Mouse (Mus musculus): ENCODE data around the gene Hibadh. TPM values are rescaled to one million over a fixed set of nuclear protein-coding genes. Genes with fewer than 3 reads are reported as not detected.
"Not testable (repeated sequence)": the region's sequence is repeated elsewhere in the genome, so short reads cannot be mapped to it uniquely, and the experiment has no call there.

The Hibadh gene
- polyA plus RNA-seq (2015; fragmentation: Nextera tagmentation; extraction: Ambion mirVana), result 103 and 104 TPM in 2 replicates

- no peaks in the 10 kb centered on the region for H3K9me3 ChIP-seq
- peak within 1 kb of the TSS; percentile 76 for H3K27ac ChIP-seq
- no peaks in the 10 kb centered on the region for H3K27me3 ChIP-seq
- peak within 1 kb of the TSS; percentile 79 for H3K4me2 ChIP-seq
- WGBS, result under 1% methylated on average over 34 of the region's 34 CpGs
- peak within 1 kb of the TSS; percentile 80 for H3K4me3 ChIP-seq
- peaks cover 9% of the 10 kb centered on the region; the same call in 1 of the 2 replicates for H3K4me1 ChIP-seq
- peak within 1 kb of the TSS; percentile 68 for H3K9ac ChIP-seq
- H3K36me3 ChIP-seq, result no peaks in the 10 kb centered on the region
- ATAC-seq (ENCODE audit: borderline replicate concordance, extremely low read depth, low FRiP score, low TSS enrichment), result peak; percentile 99
Measured at GRCm38 (mm10) chr6:52640224-52640712, at the start of gene Hibadh. Gene Hibadh (minus strand): TSS chr6:52640389.

GRCm38 (mm10) chr6:52686901-52687500, 46.8 kb upstream of the Hibadh start:
- Histone ChIP-seq H3K4me1 (no peaks in the 10 kb centered on the region), H3K9me3 (no peaks in the 10 kb centered on the region), H3K36me3 (no peaks in the 10 kb centered on the region), H3K4me2 (no peak overlapping the region), H3K4me3 (no peak overlapping the region), H3K9ac (no peak overlapping the region), H3K27me3 (no peaks in the 10 kb centered on the region), H3K27ac (no peak overlapping the region)
- ATAC-seq (ENCODE audit: borderline replicate concordance, extremely low read depth, low FRiP score, low TSS enrichment), result no peak
- whole genome bisulfite sequencing, result 83% methylated on average over 5 of the region's 5 CpGs

- WGBS, result 87% methylated on average over 3 of the region's 3 CpGs
- Histone ChIP-seq H3K4me1 (0 out of 2 replicates have a peak, but pooled peaks cover 3% of the 10 kb centered on the region), H3K9ac (no peak overlapping the region), H3K9me3 (no peaks in the 10 kb centered on the region), H3K4me3 (no peak overlapping the region), H3K36me3 (no peaks in the 10 kb centered on the region), H3K4me2 (no peak overlapping the region), H3K27ac (no peak overlapping the region), H3K27me3 (no peaks in the 10 kb centered on the region)
- ATAC-seq (ENCODE audit: borderline replicate concordance, extremely low read depth, low FRiP score, low TSS enrichment), result no peak
Measured at GRCm38 (mm10) chr6:52682607-52683006, 42.4 kb upstream of the Hibadh start.

GRCm38 (mm10) chr6:52681847-52682485, 41.8 kb upstream of the Hibadh start:
- WGBS, result 72% methylated on average over 6 of the region's 6 CpGs
- Histone ChIP-seq H3K27ac (no peak overlapping the region), H3K36me3 (no peaks in the 10 kb centered on the region), H3K4me1 (0 out of 2 replicates have a peak, but pooled peaks cover 3% of the 10 kb centered on the region), H3K4me3 (no peak overlapping the region), H3K27me3 (no peaks in the 10 kb centered on the region), H3K9ac (no peak overlapping the region), H3K9me3 (no peaks in the 10 kb centered on the region), H3K4me2 (no peak overlapping the region)
- no peak for ATAC-seq (ENCODE audit: borderline replicate concordance, extremely low read depth, low FRiP score, low TSS enrichment)

- no peak overlapping the region for H3K4me2 ChIP-seq
- 33% methylated on average over 8 of the region's 8 CpGs for WGBS
- no peak for ATAC-seq (ENCODE audit: borderline replicate concordance, extremely low read depth, low FRiP score, low TSS enrichment)
Measured at GRCm38 (mm10) chr6:52680458-52681032, 40.4 kb upstream of the Hibadh start.

GRCm38 (mm10) chr6:52679565-52679964, 39.4 kb upstream of the Hibadh start:
- H3K27ac ChIP-seq, result no peak overlapping the region
- H3K4me3 ChIP-seq, result no peak overlapping the region
- no peaks in the 10 kb centered on the region for H3K9me3 ChIP-seq
- no peaks in the 10 kb centered on the region for H3K27me3 ChIP-seq
- WGBS, result 70% methylated on average over 9 of the region's 9 CpGs
- H3K36me3 ChIP-seq, result no peaks in the 10 kb centered on the region
- H3K9ac ChIP-seq, result no peak overlapping the region
- peaks cover 7% of the 10 kb centered on the region for H3K4me1 ChIP-seq
- ATAC-seq (ENCODE audit: borderline replicate concordance, extremely low read depth, low FRiP score, low TSS enrichment), result no peak
- no peak overlapping the region for H3K4me2 ChIP-seq

More at GRCm38 (mm10) chr6:52680458-52681032, 40.4 kb upstream of the Hibadh start:
- no peak overlapping the region for H3K4me3 ChIP-seq
- no peaks in the 10 kb centered on the region for H3K27me3 ChIP-seq
- no peak overlapping the region for H3K27ac ChIP-seq
- H3K4me1 ChIP-seq, result 0 out of 2 replicates have a peak, but pooled peaks cover 3% of the 10 kb centered on the region
- no peaks in the 10 kb centered on the region for H3K9me3 ChIP-seq
- H3K36me3 ChIP-seq, result no peaks in the 10 kb centered on the region
- no peak overlapping the region for H3K9ac ChIP-seq

- WGBS, result 73% methylated on average over 4 of the region's 4 CpGs
- not testable (repeated sequence) for H3K9me3 ChIP-seq; H3K36me3 ChIP-seq; H3K4me3 ChIP-seq; H3K9ac ChIP-seq; H3K27me3 ChIP-seq; H3K27ac ChIP-seq; H3K4me2 ChIP-seq; ATAC-seq (ENCODE audit: borderline replicate concordance, extremely low read depth, low FRiP score, low TSS enrichment)
- peaks cover 11% of the 10 kb centered on the region for H3K4me1 ChIP-seq
Measured at GRCm38 (mm10) chr6:52677534-52677933, 37.3 kb upstream of the Hibadh start.

- peak overlapping the region; percentile 32 for H3K27ac ChIP-seq
- no peaks in the 10 kb centered on the region for H3K36me3 ChIP-seq
- 48% methylated on average over 4 of the region's 4 CpGs for WGBS
- peak; percentile 74; the same call in 1 of the 2 replicates for ATAC-seq (ENCODE audit: borderline replicate concordance, extremely low read depth, low FRiP score, low TSS enrichment)
- H3K4me3 ChIP-seq, result no peak overlapping the region
- H3K4me1 ChIP-seq, result peaks cover 8% of the 10 kb centered on the region
- no peaks in the 10 kb centered on the region for H3K27me3 ChIP-seq
- H3K9me3 ChIP-seq, result no peaks in the 10 kb centered on the region
- no peak overlapping the region for H3K9ac ChIP-seq
- no peak overlapping the region for H3K4me2 ChIP-seq
Measured at GRCm38 (mm10) chr6:52675222-52675921, 35.2 kb upstream of the Hibadh start.

- ATAC-seq (ENCODE audit: borderline replicate concordance, extremely low read depth, low FRiP score, low TSS enrichment), result no peak
- H3K4me1 ChIP-seq, result peaks cover 8% of the 10 kb centered on the region
- no peaks in the 10 kb centered on the region for H3K36me3 ChIP-seq
- H3K27me3 ChIP-seq, result no peaks in the 10 kb centered on the region
- 66% methylated on average over 12 of the region's 12 CpGs for WGBS
- H3K27ac ChIP-seq, result no peak overlapping the region
- H3K9me3 ChIP-seq, result no peaks in the 10 kb centered on the region
- no peak overlapping the region for H3K4me2 ChIP-seq
- H3K4me3 ChIP-seq, result no peak overlapping the region
- no peak overlapping the region for H3K9ac ChIP-seq
Measured at GRCm38 (mm10) chr6:52674541-52674940, 34.4 kb upstream of the Hibadh start.

GRCm38 (mm10) chr6:52673706-52674105, 33.5 kb upstream of the Hibadh start:
- Histone ChIP-seq H3K4me3 (no peak overlapping the region), H3K36me3 (no peaks in the 10 kb centered on the region), H3K4me1 (peaks cover 8% of the 10 kb centered on the region), H3K9ac (no peak overlapping the region), H3K4me2 (no peak overlapping the region), H3K27ac (no peak overlapping the region), H3K27me3 (no peaks in the 10 kb centered on the region), H3K9me3 (no peaks in the 10 kb centered on the region)
- no peak for ATAC-seq (ENCODE audit: borderline replicate concordance, extremely low read depth, low FRiP score, low TSS enrichment)
- WGBS, result 90% methylated on average over 7 of the region's 7 CpGs

- no peak overlapping the region for H3K27ac ChIP-seq
- WGBS, result 55% methylated on average over 2 of the region's 2 CpGs
- no peaks in the 10 kb centered on the region for H3K27me3 ChIP-seq
Measured at GRCm38 (mm10) chr6:52672539-52672938, 32.4 kb upstream of the Hibadh start.

More at GRCm38 (mm10) chr6:52672539-52672938, 32.4 kb upstream of the Hibadh start:
- Histone ChIP-seq H3K9ac (no peak overlapping the region), H3K36me3 (no peaks in the 10 kb centered on the region), H3K9me3 (no peaks in the 10 kb centered on the region), H3K4me3 (no peak overlapping the region), H3K4me1 (peaks cover 8% of the 10 kb centered on the region), H3K4me2 (no peak overlapping the region)
- no peak for ATAC-seq (ENCODE audit: borderline replicate concordance, extremely low read depth, low FRiP score, low TSS enrichment)
